Comparison of ENCODE assay signal across 8 mouse cellular contexts in genomic region chr5:107360054-107360730, GRCm38 (mm10). TPM values are rescaled to one million over a fixed set of nuclear protein-coding genes. Genes with fewer than 3 reads are reported as not detected.
DNase-seq lines count a peak whose midpoint lies in the region; ATAC-seq and TF ChIP-seq lines count a peak whose summit lies in the region.

No protein-coding gene starts in this region.

- peak overlapping the region; percentile 59 for H3K4me3 ChIP-seq in kidney, embryonic 14.5 days (ENCODE audit: low read length)
- peak overlapping the region; percentile 60 for H3K4me3 ChIP-seq in hindbrain, embryonic 11.5 days (ENCODE audit: low read depth, low read length)

- no peak for TF ChIP-seq POLR2A in brain, embryonic 14.5 days (IDR thresholded peaks at IDR 0.05; ENCODE audit: borderline replicate concordance, extremely low read depth, insufficient read depth, insufficient read length, poor library complexity, severe bottlenecking)

- H3K4me2 ChIP-seq in kidney, embryonic 14.5 days (replicated peaks; ENCODE audit: low read depth, low read length), result peak overlapping the region; percentile 52
- peak overlapping the region; percentile 45 for H3K4me2 ChIP-seq in hindbrain, embryonic 11.5 days (replicated peaks; ENCODE audit: low read depth, low read length)

- no peaks in the 10 kb centered on the region for H3K36me3 ChIP-seq in kidney, embryonic 14.5 days (ENCODE audit: control insufficient read depth, insufficient read depth, low read length)
- H3K36me3 ChIP-seq in hindbrain, embryonic 11.5 days (ENCODE audit: control insufficient read depth, insufficient read depth, low read length), result no peaks in the 10 kb centered on the region

- no peaks in the 10 kb centered on the region for H3K27me3 ChIP-seq in kidney, embryonic 14.5 days (ENCODE audit: control insufficient read depth, insufficient read depth, low read length)
- H3K27me3 ChIP-seq in hindbrain, embryonic 11.5 days (ENCODE audit: control insufficient read depth, insufficient read depth, low read length), result no peaks in the 10 kb centered on the region

- H3K9ac ChIP-seq in kidney, embryonic 14.5 days (ENCODE audit: low read depth, low read length), result peak overlapping the region; percentile 56
- peak overlapping the region; percentile 64 for H3K9ac ChIP-seq in hindbrain, embryonic 11.5 days (ENCODE audit: low read depth, low read length)

- peak overlapping the region; percentile 65; the same call in 1 of the 2 replicates for H3K27ac ChIP-seq in kidney, embryonic 14.5 days (ENCODE audit: low read depth, low read length)
- peak overlapping the region; percentile 58; the same call in 1 of the 2 replicates for H3K27ac ChIP-seq in hindbrain, embryonic 11.5 days (ENCODE audit: low read depth, low read length)

- no peak for DNase-seq in kidney, postnatal 4 days
- peak; percentile 35 for DNase-seq in brain, embryonic 14.5 days (ENCODE audit: low read depth)
- DNase-seq in hindbrain, embryonic 11.5 days (ENCODE audit: low spot score), result peak; percentile 38
- DNase-seq in lung, postnatal 14 days, result peak; percentile 4
- no peak for DNase-seq in thymus, postnatal 4 days
- DNase-seq in right cerebral cortex, postnatal 10 days (ENCODE audit: low spot score in 2 of 2), result no peak
- DNase-seq in thymus, postnatal 14 days, result no peak

- no peaks in the 10 kb centered on the region for H3K9me3 ChIP-seq in kidney, embryonic 14.5 days (ENCODE audit: control insufficient read depth, low read length)
- H3K9me3 ChIP-seq in hindbrain, embryonic 11.5 days (ENCODE audit: control insufficient read depth, low read length), result no peaks in the 10 kb centered on the region

- ATAC-seq in kidney, embryonic 14.5 days (ENCODE audit: low FRiP score, low TSS enrichment), result no peak
- peak; percentile 3; the same call in 1 of the 2 replicates for ATAC-seq in hindbrain, embryonic 11.5 days (ENCODE audit: low FRiP score)

- 23% methylated on average over 9 of the region's 9 CpGs for WGBS in kidney, embryonic 14.5 days
- WGBS in hindbrain, embryonic 11.5 days, result 27% methylated on average over 9 of the region's 9 CpGs

- no peak for TF ChIP-seq CTCF in brain, embryonic 14.5 days (IDR thresholded peaks at IDR 0.05; ENCODE audit: borderline replicate concordance, extremely low read depth, insufficient read depth, insufficient read length)

- 0 out of 2 replicates have a peak, but pooled peaks cover 7% of the 10 kb centered on the region for H3K4me1 ChIP-seq in kidney, embryonic 14.5 days (ENCODE audit: control insufficient read depth, insufficient read depth, low read length)
- H3K4me1 ChIP-seq in hindbrain, embryonic 11.5 days (replicated peaks; ENCODE audit: control insufficient read depth, insufficient read depth, low read length), result no peaks in the 10 kb centered on the region

RNA-seq across cellular contexts. Expression of gene Brdt, which starts 29.2 kb away (rescaled TPM):
- polyA plus RNA-seq in kidney, embryonic 14.5 days (2014; fragmentation: Nextera tagmentation; extraction: Ambion mirVana), result 1.4 and 1.9 TPM in 2 replicates
- polyA plus RNA-seq in brain, embryonic 14.5 days (2012; rRNA removed), result 3.0 and 3.6 TPM in 2 replicates
- 1.2 and 2.1 TPM in 2 replicates for polyA plus RNA-seq in hindbrain, embryonic 11.5 days (2014; fragmentation: Nextera tagmentation; extraction: Ambion mirVana)

RNA-seq across cellular contexts. Expression of gene Ephx4, which starts 42.3 kb away (rescaled TPM):
- polyA plus RNA-seq in kidney, embryonic 14.5 days (2014; fragmentation: Nextera tagmentation; extraction: Ambion mirVana), result 2.5 and 2.7 TPM in 2 replicates
- polyA plus RNA-seq in brain, embryonic 14.5 days (2012; rRNA removed), result 1.7 and 2.7 TPM in 2 replicates
- polyA plus RNA-seq in hindbrain, embryonic 11.5 days (2014; fragmentation: Nextera tagmentation; extraction: Ambion mirVana), result 1.1 and 2.4 TPM in 2 replicates

Comparison
In these comparisons a context has a peak if more than half of its experiments do, and no peak if none do; other contexts are left out.
1. DNase-seq: peak in brain, embryonic 14.5 days (single experiment), hindbrain, embryonic 11.5 days (single experiment) and lung, postnatal 14 days (single experiment); none in kidney, postnatal 4 days (0 of 2), thymus, postnatal 4 days (single experiment), right cerebral cortex, postnatal 10 days (0 of 2) and thymus, postnatal 14 days (single experiment).